Mouse (Mus musculus): ENCODE data around the gene Cytip.

The Cytip gene

GRCm38 (mm10) chr2:58195346-58195745 is at the start of gene Cytip:
Gene Cytip (minus strand): TSS chr2:58195532.
- DNase-seq = no peak

- DNase-seq = peak in 1 of 2 experiments; percentile 36
These were observed 45.3 kb upstream of the Cytip start for GRCm38 (mm10) chr2:58240639-58241038.

- DNase-seq = no peak
These were observed 42.2 kb upstream of the Cytip start for GRCm38 (mm10) chr2:58237487-58237886.

- peak; percentile 87 to 89 for DNase-seq
These were observed 4.1 kb upstream of the Cytip start for GRCm38 (mm10) chr2:58199442-58199841.

- no peak for DNase-seq
These were observed 1.5 kb upstream of the Cytip start for GRCm38 (mm10) chr2:58196880-58197279.

- DNase-seq = no peak
These were observed 763 bp downstream of the Cytip start for GRCm38 (mm10) chr2:58194422-58195115.

GRCm38 (mm10) chr2:58192160-58192559 is 3.2 kb downstream of the Cytip start:
- no peak for DNase-seq

- no peak for DNase-seq
These were observed 5.8 kb downstream of the Cytip start for GRCm38 (mm10) chr2:58189501-58189900.

GRCm38 (mm10) chr2:58188903-58189302 is 6.4 kb downstream of the Cytip start:
- no peak for DNase-seq

GRCm38 (mm10) chr2:58187310-58188051 is 7.9 kb downstream of the Cytip start:
- DNase-seq = peak in 1 of 2 experiments; percentile 26

GRCm38 (mm10) chr2:58184197-58184596 is 11.1 kb downstream of the Cytip start:
- DNase-seq = no peak

- DNase-seq = no peak
These were observed 11.7 kb downstream of the Cytip start for GRCm38 (mm10) chr2:58183658-58184057.

GRCm38 (mm10) chr2:58180776-58181175 is 14.6 kb downstream of the Cytip start:
- no peak for DNase-seq

- DNase-seq = no peak
These were observed 16.3 kb downstream of the Cytip start for GRCm38 (mm10) chr2:58179056-58179455.

GRCm38 (mm10) chr2:58175392-58176291 is 19.7 kb downstream of the Cytip start:
- DNase-seq = peak; percentile 85 to 86

- DNase-seq = peak; percentile 16 to 44
These were observed 20.7 kb downstream of the Cytip start for GRCm38 (mm10) chr2:58174476-58175286.

- DNase-seq = no peak
These were observed 22.4 kb downstream of the Cytip start for GRCm38 (mm10) chr2:58172963-58173362.

- no peak for DNase-seq
These were observed 26.2 kb downstream of the Cytip start for GRCm38 (mm10) chr2:58169173-58169572.

GRCm38 (mm10) chr2:58167654-58168053 is 27.7 kb downstream of the Cytip start:
- DNase-seq = no peak

GRCm38 (mm10) chr2:58166764-58167163 is 28.6 kb downstream of the Cytip start:
- DNase-seq = no peak

- DNase-seq = no peak
These were observed 31.7 kb downstream of the Cytip start for GRCm38 (mm10) chr2:58163457-58164181.

- DNase-seq = no peak
These were observed 33.5 kb downstream of the Cytip start for GRCm38 (mm10) chr2:58161813-58162212.

All from cerebellum, postnatal 14 days (tissue).